Mouse (Mus musculus) testis, postnatal 10 days (tissue): ENCODE results near the gene Gm9639.
"Not testable (repeated sequence)": the region's sequence is repeated elsewhere in the genome, so short reads cannot be mapped to it uniquely, and the experiment has no call there.

Experiments used
- DNase-seq: peaks from one replicate; pipeline ENCODE4 v3.0.0; 2021; ENCODE audit warnings: low spot score

Gene Gm9639

GRCm38 (mm10) chr10:77794976-77795375 is at the start of gene Gm9639:
Gene Gm9639, minus strand, starts transcription at chr10:77795076.
- DNase-seq, result no peak

- DNase-seq, result no peak
Observed at GRCm38 (mm10) chr10:77839006-77839405, 44.1 kb upstream of the Gm9639 start.

DNA sequence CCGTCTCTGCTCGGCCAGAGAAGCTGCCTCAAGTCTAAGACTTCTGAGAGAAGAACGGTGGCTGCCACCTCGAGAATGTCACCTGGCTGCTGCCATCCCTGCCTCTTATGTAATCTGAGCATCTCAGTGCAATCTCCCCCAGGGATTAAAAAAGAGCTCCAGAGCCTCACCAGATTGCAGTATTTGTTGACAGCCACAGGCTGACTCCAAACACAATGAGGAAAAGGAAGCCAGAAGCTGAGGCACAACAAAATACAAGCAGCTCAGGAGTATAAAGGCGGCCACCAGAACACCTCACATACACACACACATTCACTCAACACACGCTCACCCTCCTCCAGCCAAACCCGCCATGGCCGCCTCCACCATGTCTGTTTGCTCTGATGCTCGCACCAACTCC is 40.8 kb upstream of the Gm9639 start, which contains the start of gene Krtap10-10:
Krtap10-10 (plus strand) TSS at position 301 of the 400 bp plus-strand sequence.
- no peak for DNase-seq

- no peak for DNase-seq
Observed at GRCm38 (mm10) chr10:77826951-77827350, 32.1 kb upstream of the Gm9639 start, which contains the start of gene Krtap10-4. Gene Krtap10-4, minus strand, starts transcription at chr10:77827095.

DNA sequence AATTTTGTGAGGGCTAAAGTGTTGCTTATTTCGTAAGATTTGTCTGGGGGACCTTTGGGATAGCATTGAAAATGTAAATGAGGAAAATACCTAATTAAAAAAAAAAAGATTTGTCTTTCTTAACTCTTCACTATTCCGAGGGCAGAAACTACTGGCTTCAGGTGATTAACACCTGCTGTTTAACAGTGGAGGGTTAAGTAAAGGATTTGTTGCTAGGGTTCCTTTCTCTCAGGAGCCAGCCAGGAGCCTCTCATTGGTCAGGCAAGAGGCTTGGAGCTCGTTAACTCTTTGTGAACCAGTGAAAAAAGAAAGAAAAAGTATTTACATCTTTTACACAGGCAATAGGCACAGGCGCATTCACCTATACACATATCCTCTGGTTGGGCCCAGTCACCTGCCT is 24.3 kb upstream of the Gm9639 start:
- DNase-seq, result no peak

DNA sequence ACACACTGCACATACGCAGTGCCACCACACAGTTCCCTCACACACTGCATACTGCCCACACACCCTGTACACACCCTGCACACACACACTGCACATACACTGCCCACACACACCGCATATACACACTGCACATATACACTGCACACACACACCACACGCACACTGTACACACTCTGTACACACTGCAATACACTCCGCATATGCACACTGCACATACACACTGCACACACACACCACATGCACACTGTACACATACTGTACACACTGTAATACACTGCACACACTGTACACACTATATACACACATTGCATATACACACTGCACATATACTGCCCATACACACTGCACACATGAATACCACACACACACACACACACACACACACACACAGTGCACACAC is 23.6 kb upstream of the Gm9639 start:
- peak; percentile 3 for DNase-seq

DNA sequence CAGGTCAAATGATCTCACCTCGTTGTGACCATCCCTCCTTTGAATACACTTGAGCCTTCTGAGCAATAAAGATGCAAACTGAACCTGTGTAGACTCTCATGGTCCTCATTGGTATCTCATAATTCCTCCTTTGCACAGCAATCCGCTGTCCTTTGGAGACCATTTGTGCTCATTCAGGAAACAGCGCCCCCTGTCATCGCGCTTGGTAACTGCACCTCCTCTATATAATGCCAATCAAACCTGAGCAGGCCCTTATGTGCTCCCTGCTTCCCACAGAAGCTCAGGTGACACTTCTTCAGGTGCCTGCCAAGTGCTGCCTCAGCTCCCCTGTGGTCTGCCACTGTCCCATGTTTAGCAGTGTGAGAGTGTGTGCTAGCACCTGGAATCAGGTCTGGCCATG is 20.6 kb upstream of the Gm9639 start:
- DNase-seq, result peak; percentile 54

DNA sequence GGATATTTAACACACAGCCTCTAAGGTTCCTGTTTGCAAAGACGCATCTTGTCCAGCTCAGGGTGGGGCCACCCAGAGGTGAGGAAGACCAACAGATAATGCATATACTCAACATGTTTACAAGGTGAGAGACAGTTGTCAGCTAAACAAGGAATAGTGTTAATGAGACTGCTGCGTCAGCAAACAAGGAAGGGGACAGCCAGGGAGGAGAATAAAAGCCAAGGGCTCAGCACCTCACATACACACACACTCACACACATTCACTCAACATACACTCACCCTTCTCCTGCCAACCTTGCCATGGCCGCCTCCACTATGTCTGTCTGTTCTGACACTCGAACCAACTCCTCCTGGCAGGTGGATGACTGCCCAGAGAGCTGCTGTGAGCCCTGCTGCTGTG is 19.5 kb upstream of the Gm9639 start, which contains the start of gene Gm2696:
Gm2696 (plus strand) TSS at position 301 of the 400 bp plus-strand sequence.
- no peak for DNase-seq

DNA sequence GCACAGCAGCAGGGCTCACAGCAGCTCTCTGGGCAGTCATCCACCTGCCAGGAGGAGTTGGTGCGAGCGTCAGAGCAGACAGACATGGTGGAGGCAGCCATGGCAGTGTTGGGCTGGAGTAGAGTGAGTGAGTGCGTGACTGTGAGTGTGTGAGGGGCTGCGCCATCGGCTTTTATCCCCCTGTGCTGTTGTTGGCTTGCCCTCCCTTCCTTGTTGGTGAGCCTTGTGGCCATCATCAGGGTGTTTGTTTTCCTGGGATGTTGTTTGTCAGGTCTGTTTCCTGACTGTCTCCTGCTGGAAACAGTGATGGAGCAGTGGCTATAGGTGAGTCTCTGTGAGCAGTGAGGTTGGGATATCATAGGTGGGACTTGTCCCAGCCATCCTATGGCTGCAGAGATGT is 16.9 kb upstream of the Gm9639 start, which contains the start of gene Gm9507:
Gm9507 (minus strand) TSS at position 101 of the 400 bp plus-strand sequence.
- DNase-seq, result no peak

DNA sequence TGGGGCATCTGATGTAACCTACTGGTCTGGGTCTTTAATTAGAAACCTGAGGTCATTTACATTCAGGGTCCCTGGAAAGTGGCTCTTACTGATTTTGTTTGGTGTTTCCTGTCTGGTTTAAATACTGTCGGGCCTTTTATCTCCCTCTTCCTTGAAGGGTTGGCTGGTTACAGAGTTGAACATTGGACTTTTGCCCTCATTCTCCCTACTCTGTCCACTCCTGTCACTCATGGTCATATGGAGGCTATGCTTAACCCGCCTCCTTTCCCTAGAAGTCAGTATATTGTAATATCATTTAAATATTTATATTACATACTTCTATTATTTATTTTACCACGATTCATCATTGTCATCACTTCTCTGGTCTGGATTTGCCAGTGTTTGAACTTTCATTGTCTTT is 9.2 kb upstream of the Gm9639 start:
- DNase-seq, result no peak

DNA sequence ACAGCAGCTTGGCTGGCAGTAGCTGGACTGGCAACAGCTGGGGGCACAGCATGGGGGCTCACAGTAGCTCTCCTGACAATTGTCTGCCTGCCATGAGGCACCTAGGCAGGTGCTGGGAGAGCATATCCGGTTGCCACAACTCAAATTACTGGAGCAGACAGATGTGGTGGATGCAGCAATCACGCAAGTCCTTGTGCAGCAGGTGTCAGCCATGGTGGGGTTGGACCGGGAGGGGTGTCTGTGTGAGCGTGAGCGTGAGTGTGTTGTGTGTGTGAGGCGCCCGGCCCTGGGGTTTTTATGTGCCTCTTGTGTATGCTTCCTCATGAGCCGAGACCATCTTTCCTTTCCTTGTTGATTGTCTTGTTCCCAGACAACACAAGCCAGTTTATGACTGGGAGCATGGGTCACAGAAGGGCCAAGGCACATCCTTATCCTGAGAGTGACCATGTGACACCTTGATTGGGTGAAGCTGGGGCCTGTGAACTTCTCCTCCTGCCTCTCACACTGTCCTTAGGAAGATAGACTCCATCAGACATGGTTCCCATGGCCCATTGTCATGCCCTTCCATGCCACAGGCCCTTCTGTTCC is 4.1 kb upstream of the Gm9639 start, which contains the start of gene Gm19668:
Gm19668 (minus strand) TSS at position 213 of the 588 bp plus-strand sequence.
- no peak for DNase-seq

DNA sequence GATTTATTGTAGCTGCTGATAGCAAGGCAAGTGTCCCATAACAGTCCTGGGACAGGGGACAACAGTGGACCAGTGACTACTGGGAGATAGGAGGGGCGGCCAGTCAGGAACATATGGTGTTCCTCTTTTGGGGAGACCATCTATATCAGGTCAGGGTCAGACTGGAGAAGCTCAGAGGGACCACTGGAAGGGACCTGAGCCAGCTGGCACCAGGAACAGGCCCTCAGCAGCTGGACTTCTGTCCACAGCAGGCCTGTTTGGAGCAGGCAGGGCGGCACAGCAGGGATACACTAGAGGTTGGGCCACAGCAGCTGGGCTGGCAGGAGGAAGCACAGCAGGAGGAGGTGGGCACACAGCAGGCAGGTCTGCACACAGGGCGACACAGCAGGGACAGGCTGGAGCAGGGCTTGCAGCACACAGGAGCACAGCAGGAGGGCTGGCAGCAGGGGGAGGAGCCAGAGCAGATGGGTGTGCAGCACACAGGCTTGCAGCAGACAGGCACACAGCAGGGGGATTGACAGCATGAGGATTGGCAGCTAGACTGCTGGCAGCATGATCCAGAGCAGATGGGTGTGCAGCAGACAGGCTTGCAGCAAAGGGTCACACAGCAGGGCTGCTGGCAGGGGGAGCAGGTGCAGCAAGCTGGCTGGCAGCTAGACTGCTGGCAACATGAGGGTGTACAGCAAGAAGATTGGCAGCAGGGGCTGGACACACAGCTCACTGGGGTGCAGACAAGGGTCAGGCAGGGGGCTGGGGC is 3.5 kb upstream of the Gm9639 start:
- DNase-seq, result not testable (repeated sequence)

DNA sequence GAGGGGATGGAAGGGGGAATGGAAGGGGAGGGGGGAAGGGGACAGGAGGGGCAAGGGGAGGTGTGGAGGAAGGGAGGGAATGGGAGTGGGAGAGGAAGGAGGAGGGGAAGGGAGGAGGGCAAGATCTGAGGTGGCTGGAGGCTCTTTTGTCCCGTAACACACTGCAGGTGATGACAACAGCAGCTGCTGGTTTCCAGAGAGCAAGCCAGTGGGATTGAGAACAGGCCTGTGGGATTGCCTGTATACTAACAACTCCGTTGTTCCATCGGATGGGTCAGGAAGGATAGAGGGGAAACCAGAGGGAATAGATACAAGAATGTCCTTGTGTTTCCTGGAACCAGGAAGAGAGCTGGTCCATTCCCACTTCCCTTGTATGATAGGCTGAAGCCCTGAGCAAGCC is 2.8 kb upstream of the Gm9639 start:
- no peak for DNase-seq

GRCm38 (mm10) chr10:77788621-77789020 is 6.3 kb downstream of the Gm9639 start:
- DNase-seq, result no peak

- not testable (repeated sequence) for DNase-seq
Observed at GRCm38 (mm10) chr10:77787876-77788275, 7.0 kb downstream of the Gm9639 start, which contains the start of gene Gm7137. Gene Gm7137, minus strand, starts transcription at chr10:77788200.

GRCm38 (mm10) chr10:77783396-77783795 is 11.5 kb downstream of the Gm9639 start:
- DNase-seq, result not testable (repeated sequence)

- DNase-seq, result not testable (repeated sequence)
Observed at GRCm38 (mm10) chr10:77782442-77782841, 12.4 kb downstream of the Gm9639 start, which contains the start of gene Gm3250. Gene Gm3250, minus strand, starts transcription at chr10:77782542.

GRCm38 (mm10) chr10:77776844-77777243 is 18.0 kb downstream of the Gm9639 start, which contains the start of gene Gm7138:
Gene Gm7138, minus strand, starts transcription at chr10:77776944.
- not testable (repeated sequence) for DNase-seq

DNA sequence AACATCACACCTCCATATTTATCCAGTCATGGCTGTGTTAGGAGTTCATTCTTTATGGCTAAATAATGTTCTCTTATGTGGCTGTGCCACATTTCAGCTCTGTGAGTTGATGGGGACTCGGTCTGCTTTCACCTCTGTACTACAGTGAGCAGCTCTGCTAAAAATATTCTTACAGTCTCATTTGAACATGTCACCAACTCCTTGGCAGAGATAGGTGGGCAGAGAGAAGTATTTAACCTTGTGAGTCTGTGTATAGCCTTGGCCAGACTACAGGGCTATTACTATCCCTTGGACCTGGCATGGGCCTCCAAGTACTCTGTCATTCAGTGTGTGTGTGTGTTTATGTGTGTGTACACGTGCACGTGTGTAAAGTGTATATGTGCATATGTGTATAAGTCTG is 22.7 kb downstream of the Gm9639 start:
- not testable (repeated sequence) for DNase-seq

- DNase-seq, result not testable (repeated sequence)
Observed at GRCm38 (mm10) chr10:77771225-77771624, 23.7 kb downstream of the Gm9639 start, which contains the start of gene Gm3238. Gene Gm3238, minus strand, starts transcription at chr10:77771325.

- DNase-seq, result no peak
Observed at GRCm38 (mm10) chr10:77769727-77770126, 25.1 kb downstream of the Gm9639 start.

DNA sequence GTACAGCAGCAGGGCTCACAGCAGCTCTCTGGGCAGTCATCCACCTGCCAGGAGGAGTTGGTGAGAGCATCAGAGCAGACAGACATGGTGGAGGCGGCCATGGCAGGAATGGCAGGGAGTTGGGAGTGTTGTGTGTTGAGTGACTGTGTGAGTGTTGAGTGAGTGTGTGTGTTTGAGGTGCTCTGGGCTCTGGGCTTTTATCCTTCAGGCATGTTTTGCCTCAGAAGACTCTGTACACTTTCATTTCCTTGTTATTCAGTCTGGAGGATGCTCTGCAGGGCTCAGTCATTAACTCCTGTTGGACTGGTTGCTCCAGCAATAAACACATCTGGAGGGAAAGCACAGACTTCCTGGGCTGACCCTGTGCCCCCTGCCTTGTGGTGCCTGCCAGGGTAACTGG is 35.3 kb downstream of the Gm9639 start, which contains the start of gene Gm3233:
Gm3233 (minus strand) TSS at position 101 of the 400 bp plus-strand sequence.
- not testable (repeated sequence) for DNase-seq

GRCm38 (mm10) chr10:77753448-77753847 is 41.4 kb downstream of the Gm9639 start:
- DNase-seq, result no peak
